Mouse (Mus musculus) kidney, embryonic 14.5 days (tissue): ENCODE results near the gene Fancc. TPM values are rescaled to one million over a fixed set of nuclear protein-coding genes. Genes with fewer than 3 reads are reported as not detected.

Source experiments
- ATAC-seq: fragments of 200-750 bp; cut with Nextera tagmentation; 2 replicates; pipeline ENCODE4 v1.8.0; 2017; ENCODE audit warnings: moderate number of reproducible peaks, mild to moderate bottlenecking, moderate TSS enrichment, moderate library complexity; ENCODE audit not compliant: low FRiP score, low TSS enrichment
- H3K27ac ChIP-seq: fragments of 300-500 bp; sonication (generic); 2 replicates; pipeline ENCODE4 v1.5.1; 2014; ENCODE audit warnings: low read depth, mild to moderate bottlenecking, low read length, moderate library complexity, mixed read lengths
- H3K27me3 ChIP-seq: fragments of 300-500 bp; sonication (generic); 2 replicates; pipeline ENCODE4 v1.6.1; 2014; ENCODE audit warnings: mild to moderate bottlenecking, low read length; ENCODE audit not compliant: control insufficient read depth, insufficient read depth
- H3K36me3 ChIP-seq: fragments of 300-500 bp; sonication (generic); 2 replicates; pipeline ENCODE4 v1.6.1; 2014; ENCODE audit warnings: low read length, mixed read lengths; ENCODE audit not compliant: control insufficient read depth, insufficient read depth
- H3K4me1 ChIP-seq: fragments of 300-500 bp; sonication (generic); 2 replicates; pipeline ENCODE4 v1.6.1; 2014; ENCODE audit warnings: low read length, mixed read lengths; ENCODE audit not compliant: control insufficient read depth, insufficient read depth
- H3K4me2 ChIP-seq: fragments of 300-500 bp; sonication (generic); replicated peaks from 2 replicates; pipeline ENCODE4 v1.6.1; 2014; ENCODE audit warnings: low read depth, mild to moderate bottlenecking, low read length
- H3K4me3 ChIP-seq: fragments of 300-500 bp; sonication (generic); 2 replicates; pipeline ENCODE4 v1.5.1; 2014; ENCODE audit warnings: mild to moderate bottlenecking, low read length
- H3K9ac ChIP-seq: fragments of 300-500 bp; sonication (generic); 2 replicates; pipeline ENCODE4 v1.6.1; 2014; ENCODE audit warnings: low read depth, mild to moderate bottlenecking, low read length, moderate library complexity
- H3K9me3 ChIP-seq: fragments of 300-500 bp; sonication (generic); 2 replicates; pipeline ENCODE4 v1.6.1; 2016; ENCODE audit warnings: low read length; ENCODE audit not compliant: control insufficient read depth
- WGBS: fragments of 180-500 bp; shearing (Covaris S2); extraction: QIAGEN DNeasy Blood & Tissue Kit; methylation state at CpG from one replicate; pipeline ENCODE4 v1.1.7; 2014; 5-methylcytosine and 5-hydroxymethylcytosine counted together
- polyA plus RNA-seq: library from polyadenylated mRNA; unstranded; fragments of >200 nt; fragmentation: Nextera tagmentation; extraction: Ambion mirVana; gene quantifications from 2 replicates; pipeline ENCODE4 v1.2.1, GENCODE M21; 2014

Gene Fancc
- polyA plus RNA-seq, 1 experiment from 2014 or later: 24.5 TPM

DNA sequence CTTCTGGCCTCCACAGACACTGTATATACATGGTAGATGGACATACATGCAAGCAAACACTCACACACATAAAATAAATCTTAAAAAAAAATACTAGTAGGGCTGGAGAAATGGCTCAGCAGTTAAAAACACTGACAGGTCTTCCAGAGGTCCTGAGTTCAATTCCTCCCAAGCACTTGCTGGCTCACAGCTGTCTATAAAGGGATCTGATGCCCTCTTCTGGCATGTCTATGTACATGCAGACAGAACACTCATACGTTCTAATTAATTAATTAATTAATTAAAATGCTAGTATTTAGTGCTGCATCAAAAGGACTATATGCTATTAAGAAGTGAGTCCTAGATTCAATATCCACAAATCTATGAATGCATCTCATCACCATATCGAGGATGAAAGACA lies 78.9 kb downstream of the Fancc start:
- no peak for ATAC-seq
- no peaks in the 10 kb centered on the region for H3K36me3 ChIP-seq
- H3K4me1 ChIP-seq: no peaks in the 10 kb centered on the region
- H3K4me3 ChIP-seq: no peak overlapping the region
- H3K27ac ChIP-seq: no peak overlapping the region
- no peaks in the 10 kb centered on the region for H3K9me3 ChIP-seq
- WGBS: 87% methylated on average over 2 of the region's 2 CpGs
- no peak overlapping the region for H3K9ac ChIP-seq
- no peak overlapping the region for H3K4me2 ChIP-seq
- H3K27me3 ChIP-seq: no peaks in the 10 kb centered on the region

GRCm38 (mm10) chr13:63416824-63417223 lies 80.3 kb downstream of the Fancc start:
- no peak overlapping the region for H3K27ac ChIP-seq
- H3K4me1 ChIP-seq: no peaks in the 10 kb centered on the region
- no peaks in the 10 kb centered on the region for H3K36me3 ChIP-seq
- no peaks in the 10 kb centered on the region for H3K9me3 ChIP-seq
- H3K9ac ChIP-seq: no peak overlapping the region
- no peaks in the 10 kb centered on the region for H3K27me3 ChIP-seq
- H3K4me2 ChIP-seq: no peak overlapping the region
- H3K4me3 ChIP-seq: no peak overlapping the region
- ATAC-seq: no peak
- WGBS: 66% methylated on average over 3 of the region's 3 CpGs

DNA sequence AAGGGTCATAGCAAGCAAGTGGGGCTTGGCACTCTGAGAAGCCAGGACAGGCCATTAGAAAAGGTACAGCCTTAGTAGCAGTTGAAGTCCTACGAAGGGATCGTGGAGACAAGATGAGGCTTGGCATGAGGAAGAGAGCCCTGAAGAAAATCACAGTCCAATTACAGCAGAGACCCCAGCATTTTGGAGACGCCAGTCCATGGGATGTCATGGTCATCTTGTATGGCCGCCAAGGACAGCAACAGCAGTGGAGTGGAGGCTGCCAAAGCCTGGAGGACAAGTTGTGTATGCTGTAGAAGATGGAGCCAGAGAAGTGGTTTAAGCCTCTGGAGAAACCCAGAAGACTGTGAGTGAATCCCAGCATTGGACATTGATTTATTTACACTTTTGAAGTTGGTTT lies 84.4 kb downstream of the Fancc start:
- no peaks in the 10 kb centered on the region for H3K36me3 ChIP-seq
- WGBS: 95% methylated on average over 4 of the region's 4 CpGs

DNA sequence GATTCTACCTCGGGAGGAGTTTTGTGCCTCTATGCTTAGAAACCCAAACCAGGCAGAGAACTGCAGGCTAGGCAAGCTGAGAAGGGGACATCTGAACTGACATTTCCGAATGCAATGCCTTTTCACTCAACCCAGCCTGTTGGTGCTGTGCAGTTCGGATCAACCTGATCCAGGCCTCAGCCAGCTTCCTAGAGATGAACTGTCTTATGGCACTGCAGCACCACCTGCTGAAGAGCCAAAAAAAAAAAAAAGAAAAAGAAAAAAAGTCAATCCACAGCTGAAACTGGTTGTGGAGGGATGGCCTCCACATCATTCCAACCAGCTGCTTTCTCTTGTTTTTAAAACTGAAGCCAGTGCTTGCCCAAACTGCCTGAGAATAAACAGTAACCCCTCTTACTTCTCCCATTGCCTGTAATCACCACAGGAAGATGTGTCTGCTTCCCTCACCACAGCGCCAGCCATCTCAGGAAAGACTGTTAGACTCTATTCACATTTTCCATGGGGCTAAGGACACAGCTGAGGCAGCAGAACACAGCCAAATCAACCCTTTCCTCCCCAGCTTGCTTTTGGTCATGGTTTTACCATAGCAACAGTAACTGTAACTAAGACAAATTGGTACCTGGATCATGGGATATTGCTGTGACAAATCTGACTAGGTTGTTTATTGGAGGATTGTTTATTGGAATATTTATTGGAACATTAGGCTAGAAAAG lies 85.6 kb downstream of the Fancc start:
- WGBS: 68% methylated on average over 4 of the region's 4 CpGs
- H3K27ac ChIP-seq: no peak overlapping the region
- H3K4me1 ChIP-seq: no peaks in the 10 kb centered on the region
- H3K27me3 ChIP-seq: no peaks in the 10 kb centered on the region
- H3K36me3 ChIP-seq: no peaks in the 10 kb centered on the region
- H3K4me3 ChIP-seq: no peak overlapping the region
- no peak overlapping the region for H3K4me2 ChIP-seq
- no peak overlapping the region for H3K9ac ChIP-seq
- ATAC-seq: no peak
- H3K9me3 ChIP-seq: no peaks in the 10 kb centered on the region

More for the DNA sequence above, 84.4 kb downstream of the Fancc start:
- Histone ChIP-seq H3K4me2 (no peak overlapping the region), H3K4me1 (no peaks in the 10 kb centered on the region), H3K9me3 (no peaks in the 10 kb centered on the region), H3K27me3 (no peaks in the 10 kb centered on the region), H3K27ac (no peak overlapping the region), H3K4me3 (no peak overlapping the region), H3K9ac (no peak overlapping the region)
- no peak for ATAC-seq

DNA sequence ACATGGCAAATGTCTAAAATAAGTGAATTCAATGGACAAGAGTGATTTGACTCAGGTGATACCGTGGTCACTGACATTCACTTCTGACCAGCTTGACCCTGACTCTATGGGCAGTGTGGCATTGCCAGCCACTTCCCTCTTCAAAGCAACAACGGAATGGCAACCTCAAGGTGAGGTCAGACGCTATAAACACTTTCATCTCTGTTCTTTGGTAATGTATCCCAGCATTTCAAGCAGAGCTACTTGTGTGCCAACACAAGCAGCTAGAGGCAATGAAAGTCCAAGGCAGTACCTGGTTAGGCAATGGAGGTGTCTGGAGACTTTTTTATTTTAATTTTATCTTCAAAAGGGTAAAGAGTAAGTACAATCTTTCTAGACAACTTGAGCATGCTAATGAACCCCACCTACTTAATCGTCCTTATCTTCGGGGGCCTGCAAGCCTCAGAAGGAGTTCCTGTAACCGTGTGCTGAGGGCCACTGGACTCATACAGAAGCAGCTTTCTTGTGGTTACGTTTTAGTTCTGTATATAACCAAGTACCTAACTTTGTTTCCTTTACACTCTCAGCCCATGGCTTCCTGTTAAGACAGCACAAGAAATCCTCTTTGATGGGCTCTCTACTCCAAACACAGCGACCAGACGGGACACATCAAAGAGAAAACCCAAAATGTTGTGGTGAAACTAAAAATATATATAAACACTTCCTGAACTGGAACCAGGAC lies 86.3 kb downstream of the Fancc start:
- Histone ChIP-seq H3K27ac (no peak overlapping the region), H3K9me3 (no peaks in the 10 kb centered on the region), H3K4me2 (no peak overlapping the region), H3K4me3 (no peak overlapping the region), H3K4me1 (no peaks in the 10 kb centered on the region), H3K36me3 (no peaks in the 10 kb centered on the region), H3K27me3 (no peaks in the 10 kb centered on the region), H3K9ac (no peak overlapping the region)
- ATAC-seq: no peak
- 81% methylated on average over 9 of the region's 9 CpGs for WGBS

DNA sequence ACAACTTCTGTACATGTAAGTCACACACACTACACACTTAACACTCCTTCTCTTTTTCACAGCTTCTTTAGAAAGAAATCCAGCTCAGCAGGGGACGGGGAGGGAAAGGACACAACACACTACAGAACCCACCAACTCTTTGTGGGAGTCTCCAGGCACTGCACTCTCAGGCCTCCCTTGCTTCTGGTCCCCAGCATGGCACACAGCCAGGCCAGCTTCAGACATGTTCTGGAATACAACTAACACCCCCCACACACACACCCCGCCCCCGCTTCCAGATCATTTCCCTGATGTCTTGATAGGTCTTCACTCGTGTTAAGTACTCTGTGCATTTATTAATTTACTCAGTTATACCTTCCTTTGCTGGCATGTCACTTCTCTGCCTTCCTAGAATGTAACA lies 91.9 kb downstream of the Fancc start:
- H3K9me3 ChIP-seq: no peaks in the 10 kb centered on the region
- no peaks in the 10 kb centered on the region for H3K4me1 ChIP-seq
- no peak overlapping the region for H3K4me2 ChIP-seq
- H3K27ac ChIP-seq: no peak overlapping the region
- 67% methylated on average over 4 of the region's 4 CpGs for whole genome bisulfite sequencing
- H3K36me3 ChIP-seq: no peaks in the 10 kb centered on the region
- H3K9ac ChIP-seq: no peak overlapping the region
- no peak overlapping the region for H3K4me3 ChIP-seq
- no peak for ATAC-seq
- H3K27me3 ChIP-seq: no peaks in the 10 kb centered on the region

DNA sequence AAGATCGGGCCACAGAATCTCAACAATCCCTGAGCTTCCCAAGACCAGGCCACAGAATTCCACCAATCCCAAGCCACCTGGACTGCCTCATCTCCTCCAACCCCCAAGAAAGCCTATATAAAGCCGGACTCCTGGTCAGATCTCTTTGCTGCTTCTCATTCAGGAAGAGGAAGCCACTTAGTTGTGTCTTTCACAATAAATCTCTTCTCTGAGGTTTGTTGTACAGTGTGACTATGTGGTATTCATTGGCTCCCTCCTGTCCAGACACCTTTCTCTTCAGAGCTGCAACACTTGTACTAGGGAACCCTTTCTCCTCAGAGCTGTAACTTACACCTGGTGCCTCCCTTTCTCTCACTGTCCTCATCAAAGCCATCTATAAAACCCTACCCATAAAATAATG lies 92.4 kb downstream of the Fancc start:
- no peak overlapping the region for H3K27ac ChIP-seq
- H3K27me3 ChIP-seq: no peaks in the 10 kb centered on the region
- no peak overlapping the region for H3K4me2 ChIP-seq
- H3K9ac ChIP-seq: no peak overlapping the region
- WGBS: 69% methylated on average over 2 of the region's 2 CpGs
- H3K4me3 ChIP-seq: no peak overlapping the region
- H3K4me1 ChIP-seq: no peaks in the 10 kb centered on the region
- no peaks in the 10 kb centered on the region for H3K36me3 ChIP-seq
- no peak for ATAC-seq
- H3K9me3 ChIP-seq: no peaks in the 10 kb centered on the region

DNA sequence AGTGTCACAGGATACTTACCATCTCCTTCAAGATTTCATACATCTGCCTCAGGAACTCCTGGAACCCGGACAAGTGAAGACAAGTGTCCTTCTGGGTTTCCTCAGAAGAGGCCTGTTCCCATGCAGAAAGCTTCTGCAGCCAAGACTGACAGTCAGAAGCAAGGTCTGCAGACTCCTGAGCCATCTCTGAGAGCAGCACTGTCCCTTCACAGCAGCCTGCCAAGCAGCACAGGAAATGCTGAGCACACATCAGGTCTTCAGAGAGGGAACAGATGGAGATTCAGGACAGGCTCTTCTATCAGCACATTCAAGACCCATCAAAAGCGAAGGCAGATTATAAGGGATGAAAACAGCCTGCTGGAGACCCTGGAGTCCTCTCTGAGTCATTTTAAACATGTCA lies 94.3 kb downstream of the Fancc start:
- Histone ChIP-seq H3K4me3 (no peak overlapping the region), H3K9ac (no peak overlapping the region), H3K36me3 (no peaks in the 10 kb centered on the region), H3K27me3 (no peaks in the 10 kb centered on the region), H3K4me2 (no peak overlapping the region), H3K4me1 (no peaks in the 10 kb centered on the region), H3K9me3 (no peaks in the 10 kb centered on the region), H3K27ac (no peak overlapping the region)
- 75% methylated on average over 2 of the region's 2 CpGs for WGBS
- no peak for ATAC-seq

GRCm38 (mm10) chr13:63400069-63400468 lies 97.0 kb downstream of the Fancc start:
- H3K4me2 ChIP-seq: no peak overlapping the region
- WGBS: 95% methylated on average over 6 of the region's 6 CpGs
- H3K9me3 ChIP-seq: no peaks in the 10 kb centered on the region
- H3K27me3 ChIP-seq: no peaks in the 10 kb centered on the region
- H3K9ac ChIP-seq: no peak overlapping the region
- no peak overlapping the region for H3K4me3 ChIP-seq
- H3K36me3 ChIP-seq: no peaks in the 10 kb centered on the region
- no peaks in the 10 kb centered on the region for H3K4me1 ChIP-seq
- no peak overlapping the region for H3K27ac ChIP-seq
- no peak for ATAC-seq
